Mouse (Mus musculus): Measurements from ENCODE around the gene Cdk19.

DNA sequence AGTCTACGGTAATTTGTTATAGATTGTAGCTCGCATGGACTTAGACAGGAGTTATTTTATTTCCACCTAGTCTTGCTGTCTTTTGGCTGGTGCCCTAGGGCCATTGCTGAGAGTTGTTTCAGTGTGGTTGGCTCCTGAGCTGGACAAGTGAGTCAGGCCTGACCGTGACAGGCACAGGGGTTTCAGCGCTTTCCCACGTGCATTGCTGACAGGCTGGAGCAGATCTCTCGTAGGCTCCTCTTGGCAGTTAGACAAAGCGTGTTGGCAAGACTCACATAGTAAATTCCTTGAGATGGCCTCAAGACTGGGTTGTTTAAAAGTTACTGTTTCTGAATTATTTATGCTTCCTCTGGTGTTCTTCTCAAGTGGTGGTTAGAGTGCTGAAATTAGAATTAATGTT is 77.6 kb downstream of the Cdk19 start:
- no peak for TF ChIP-seq POLR2A (IDR thresholded peaks at IDR 0.05; ENCODE audit: insufficient read depth, low read depth, low read length)
- TF ChIP-seq CTCF (IDR thresholded peaks at IDR 0.05; ENCODE audit: insufficient read depth, low read depth, low read length), result no peak
